Mouse (Mus musculus) stomach, postnatal 0 days (tissue): Measurements from ENCODE around the gene Islr. TPM values are rescaled to one million over a fixed set of nuclear protein-coding genes. Genes with fewer than 3 reads are reported as not detected.
"Not testable (repeated sequence)": the region's sequence is repeated elsewhere in the genome, so short reads cannot be mapped to it uniquely, and the experiment has no call there.

Experiments
- ATAC-seq: fragments of 200-750 bp; cut with Nextera tagmentation; 2 replicates; pipeline ENCODE4 v1.8.0; 2017; ENCODE audit not compliant: low FRiP score, low TSS enrichment
- DNase-seq: peaks from one replicate; pipeline ENCODE4 v3.0.0-alpha.2; 2016; ENCODE audit warnings: low spot score
- H3K27ac ChIP-seq: fragments of 300-500 bp; sonication (generic); replicated peaks from 2 replicates; pipeline ENCODE4 v1.5.1; 2014; ENCODE audit warnings: mild to moderate bottlenecking, control low read depth
- H3K27me3 ChIP-seq: fragments of 300-500 bp; sonication (generic); 2 replicates; pipeline ENCODE4 v1.6.1; 2014; ENCODE audit warnings: low read length; ENCODE audit not compliant: control insufficient read depth, insufficient read depth
- H3K36me3 ChIP-seq: fragments of 300-500 bp; sonication (generic); 2 replicates; pipeline ENCODE4 v1.6.1; 2014; ENCODE audit warnings: low read length, mixed read lengths; ENCODE audit not compliant: control insufficient read depth, insufficient read depth
- H3K4me1 ChIP-seq: fragments of 300-500 bp; sonication (generic); replicated peaks from 2 replicates; pipeline ENCODE4 v1.6.1; 2014; ENCODE audit warnings: antibody characterized with exemption; ENCODE audit not compliant: control insufficient read depth, insufficient read depth
- H3K4me2 ChIP-seq: fragments of 300-500 bp; sonication (generic); replicated peaks from 2 replicates; pipeline ENCODE4 v1.6.1; 2014; ENCODE audit warnings: low read depth, mild to moderate bottlenecking, control low read depth, moderate library complexity
- H3K4me3 ChIP-seq: fragments of 300-500 bp; sonication (generic); 2 replicates; pipeline ENCODE4 v1.5.1; 2014; ENCODE audit warnings: low read depth, low read length, control low read depth
- H3K9ac ChIP-seq: fragments of 300-500 bp; sonication (generic); 2 replicates; pipeline ENCODE4 v1.6.1; 2014; ENCODE audit warnings: mild to moderate bottlenecking, low read length, control low read depth, mixed read lengths
- H3K9me3 ChIP-seq: fragments of 300-500 bp; sonication (generic); 2 replicates; pipeline ENCODE4 v1.6.1; 2016; ENCODE audit warnings: low read length; ENCODE audit not compliant: control insufficient read depth
- CTCF ChIP-seq: IDR thresholded peaks from 2 replicates; pipeline ENCODE4 v1.5.1; 2016; ENCODE audit warnings: antibody characterized with exemption, low read depth, mild to moderate bottlenecking, moderate library complexity
- EP300 ChIP-seq: optimal IDR thresholded peaks from 2 replicates; pipeline ENCODE3; 2016; ENCODE audit warnings: antibody characterized with exemption
- WGBS: fragments of 180-500 bp; shearing (Covaris S2); extraction: QIAGEN DNeasy Blood & Tissue Kit; methylation state at CpG from one replicate; pipeline ENCODE4 v1.1.7; 2014; 5-methylcytosine and 5-hydroxymethylcytosine counted together
- polyA plus RNA-seq: library from polyadenylated mRNA; unstranded; fragments of >200 nt; fragmentation: Nextera tagmentation; extraction: Ambion mirVana; gene quantifications from 2 replicates; pipeline ENCODE4 v1.2.1, GENCODE M21; 2015

The Islr gene
- polyA plus RNA-seq, result 46.5 and 58.7 TPM in 2 replicates

GRCm38 (mm10) chr9:58203516-58204447, at the start of gene Islr, which contains the start of gene Islr2:
Gene Islr (minus strand): TSS chr9:58204306.
Gene Islr2 (minus strand): TSS chr9:58204319.
- 4% methylated on average over 42 of the region's 42 CpGs for WGBS
- Histone ChIP-seq H3K27me3 (peaks cover 31% of the 10 kb centered on the region), H3K4me1 (no peaks in the 10 kb centered on the region), H3K9ac (peak within 1 kb of the TSS; percentile 47; the same call in 1 of the 2 replicates), H3K27ac (no peak within 1 kb of the TSS), H3K4me2 (peak within 1 kb of the TSS; percentile 52), H3K4me3 (peak within 1 kb of the TSS; percentile 39), H3K36me3 (no peaks in the 10 kb centered on the region), H3K9me3 (no peaks in the 10 kb centered on the region)
- TF ChIP-seq EP300 (no peak), CTCF (peak; percentile 71)
- DNase-seq (peak; percentile 79), ATAC-seq (peak; percentile 81)

GRCm38 (mm10) chr9:58253805-58254122, 49.7 kb upstream of the Islr start:
- not testable (repeated sequence) for DNase-seq, H3K4me1 ChIP-seq, H3K27me3 ChIP-seq, ATAC-seq, H3K9me3 ChIP-seq
- Histone ChIP-seq H3K4me2 (peak overlapping the region; percentile 66), H3K9ac (peak overlapping the region; percentile 72), H3K4me3 (peak overlapping the region; percentile 73), H3K27ac (peak overlapping the region; percentile 80; the same call in 1 of the 2 replicates), H3K36me3 (peaks cover 10% of the 10 kb centered on the region)
- WGBS, result 59% methylated on average over 5 of the region's 5 CpGs

- ATAC-seq (peak; percentile 98), DNase-seq (peak; percentile 97)
- Histone ChIP-seq H3K9me3 (no peaks in the 10 kb centered on the region), H3K27me3 (no peaks in the 10 kb centered on the region), H3K27ac (peak within 1 kb of the TSS; percentile 80), H3K4me3 (peak within 1 kb of the TSS; percentile 73), H3K36me3 (peaks cover 10% of the 10 kb centered on the region), H3K4me1 (no peaks in the 10 kb centered on the region; the same call in 1 of the 2 replicates), H3K4me2 (peak within 1 kb of the TSS; percentile 66), H3K9ac (peak within 1 kb of the TSS; percentile 72)
- WGBS, result under 1% methylated on average over 31 of the region's 31 CpGs
- no peak for TF ChIP-seq EP300
- peak; percentile 98 for TF ChIP-seq CTCF
Observed at GRCm38 (mm10) chr9:58253033-58253804, 49.1 kb upstream of the Islr start, which contains the start of gene Stoml1. Gene Stoml1 (plus strand): TSS chr9:58253164.

- not testable (repeated sequence) for H3K27me3 ChIP-seq, H3K4me3 ChIP-seq, H3K9me3 ChIP-seq, DNase-seq, H3K36me3 ChIP-seq, H3K4me1 ChIP-seq, H3K4me2 ChIP-seq, ATAC-seq, H3K9ac ChIP-seq
- peak overlapping the region; percentile 94 for H3K27ac ChIP-seq
- 88% methylated on average over 1 of the region's 1 CpGs for WGBS
Observed at GRCm38 (mm10) chr9:58250730-58251129, 46.6 kb upstream of the Islr start.

- WGBS, result 69% methylated on average over 8 of the region's 8 CpGs
- Histone ChIP-seq H3K9me3 (no peaks in the 10 kb centered on the region), H3K4me1 (peaks cover 7% of the 10 kb centered on the region), H3K4me3 (no peak overlapping the region; the same call in 1 of the 2 replicates), H3K36me3 (0 out of 2 replicates have a peak, but pooled peaks cover under 1% of the 10 kb centered on the region), H3K9ac (no peak overlapping the region), H3K27ac (peak overlapping the region; percentile 94), H3K27me3 (no peaks in the 10 kb centered on the region), H3K4me2 (peak overlapping the region; percentile 80)
- DNase-seq, result no peak
- ATAC-seq, result no peak
- no peak for TF ChIP-seq CTCF
- TF ChIP-seq EP300, result no peak
Observed at GRCm38 (mm10) chr9:58250322-58250721, 46.2 kb upstream of the Islr start.
